Mouse (Mus musculus): ENCODE measurements around the gene Depdc5. TPM values are rescaled to one million over a fixed set of nuclear protein-coding genes. Genes with fewer than 3 reads are reported as not detected.
"Not testable (repeated sequence)": the region's sequence is repeated elsewhere in the genome, so short reads cannot be mapped to it uniquely, and the experiment has no call there.

Gene Depdc5
- total and polyA plus RNA-seq, 3 experiments = 8.6 to 33.3 (median 28.6) TPM

- DNase-seq = no peak
These were observed 168.7 kb downstream of the Depdc5 start for GRCm38 (mm10) chr5:33032036-33032773.

GRCm38 (mm10) chr5:33033121-33033520 is 169.6 kb downstream of the Depdc5 start:
- peak; percentile 76 for DNase-seq

- not testable (repeated sequence) for DNase-seq
These were observed 170.1 kb downstream of the Depdc5 start for GRCm38 (mm10) chr5:33033633-33034032.

GRCm38 (mm10) chr5:33034100-33034499 is 170.6 kb downstream of the Depdc5 start:
- no peak for DNase-seq

- DNase-seq = no peak
These were observed 171.4 kb downstream of the Depdc5 start for GRCm38 (mm10) chr5:33034916-33035315.

GRCm38 (mm10) chr5:33038656-33039509 is 175.4 kb downstream of the Depdc5 start:
- no peak for DNase-seq

GRCm38 (mm10) chr5:33039510-33039911 is 176.0 kb downstream of the Depdc5 start:
- DNase-seq = peak; percentile 58

- not testable (repeated sequence) for DNase-seq
These were observed 177.2 kb downstream of the Depdc5 start for GRCm38 (mm10) chr5:33040735-33041134.

- no peak for DNase-seq
These were observed 179.9 kb downstream of the Depdc5 start for GRCm38 (mm10) chr5:33043397-33043796.

Other genes with a start within 250 kb of the Depdc5 start
- 10 to 100 TPM; 55.1 to 64.3 TPM for gene Pisd, start 78.1 kb upstream of the Depdc5 start, total RNA-seq (2021)
- 64.6 and 72.8 TPM in 2 replicates for gene Pisd, start 78.1 kb upstream of the Depdc5 start, polyA plus RNA-seq (2012; rRNA removed)
- 1 to 10 TPM in 1 of 2 experiments, not detected in 1; 5.2 TPM for gene Gm20671, start 36.6 kb upstream of the Depdc5 start, total RNA-seq (2021)
- gene Gm20671, start 36.6 kb upstream of the Depdc5 start, polyA plus RNA-seq (2012; rRNA removed) = 11.5 and 14.2 TPM in 2 replicates
- gene Prr14l, start 9.4 kb upstream of the Depdc5 start, total RNA-seq (2021) = 10 to 100 TPM; 25.1 to 45.6 TPM
- gene Prr14l, start 9.4 kb upstream of the Depdc5 start, polyA plus RNA-seq (2012; rRNA removed) = 10.6 and 15.1 TPM in 2 replicates
- gene Ywhah, start 155.1 kb downstream of the Depdc5 start, total RNA-seq (2021) = 100 to 1,000 TPM; 167 to 190 TPM
- gene Ywhah, start 155.1 kb downstream of the Depdc5 start, polyA plus RNA-seq (2012; rRNA removed) = 128 and 132 TPM in 2 replicates
- gene Slc5a1, start 240.5 kb downstream of the Depdc5 start, total RNA-seq (2021) = not detected
- gene Slc5a1, start 240.5 kb downstream of the Depdc5 start, polyA plus RNA-seq (2012; rRNA removed) = 0.03 TPM in 1 of 2 replicates, not detected in the other